Mouse (Mus musculus): ENCODE data around the gene Pdcd5.

Pdcd5 gene

DNA sequence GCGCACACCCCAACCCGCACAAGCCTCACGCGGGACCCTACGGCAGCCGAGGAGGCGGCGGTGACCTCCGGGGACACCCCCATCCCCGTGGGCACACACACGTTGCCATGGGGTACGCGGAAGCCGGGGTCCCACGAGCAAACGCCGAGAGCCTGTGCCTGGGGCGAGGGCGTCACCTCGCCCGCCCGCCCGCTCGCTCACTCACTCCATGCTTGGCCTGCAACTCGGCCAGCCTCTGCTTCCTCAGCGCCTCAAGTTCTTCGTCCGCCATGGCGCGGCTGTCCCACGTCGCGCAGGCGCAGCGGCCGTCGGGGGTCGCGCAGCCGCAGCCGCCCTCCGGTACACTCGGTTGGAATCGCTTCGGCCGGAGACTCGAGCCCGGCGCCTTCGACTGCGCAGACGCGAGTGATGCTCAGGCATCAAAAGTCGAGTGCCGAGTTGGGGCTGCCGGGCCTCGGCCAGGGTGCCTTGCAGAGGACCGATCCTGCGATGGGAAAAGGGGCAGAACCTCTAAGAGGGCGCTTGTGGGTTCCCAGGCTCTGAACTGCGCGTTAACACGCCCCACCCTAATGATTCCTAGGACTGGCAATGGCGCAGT, at the start of gene Pdcd5:
Pdcd5 (minus strand) TSS at position 421 of the 598 bp plus-strand sequence.
- peak; percentile 87 for ATAC-seq (ENCODE audit: low TSS enrichment)

DNA sequence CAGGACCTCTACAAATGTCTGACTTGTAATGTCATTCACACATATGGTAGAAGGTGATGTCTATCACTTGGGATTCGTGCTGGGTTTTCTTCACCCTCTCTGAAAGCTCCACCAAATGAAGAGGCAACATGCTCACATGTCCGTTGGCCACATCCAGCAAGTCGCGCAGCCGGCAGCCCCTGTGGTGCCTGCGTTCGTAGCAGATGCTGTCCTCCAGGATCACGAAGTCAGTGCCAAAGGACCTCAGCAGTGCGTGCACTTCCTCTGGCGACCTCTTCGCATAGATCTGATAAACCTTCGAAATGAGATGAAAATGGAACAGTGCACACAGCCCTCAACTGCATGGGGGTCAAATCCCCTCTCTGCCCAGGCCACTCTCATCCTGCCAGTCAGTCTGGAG, 45.3 kb upstream of the Pdcd5 start:
- no peak for ATAC-seq (ENCODE audit: low TSS enrichment)

DNA sequence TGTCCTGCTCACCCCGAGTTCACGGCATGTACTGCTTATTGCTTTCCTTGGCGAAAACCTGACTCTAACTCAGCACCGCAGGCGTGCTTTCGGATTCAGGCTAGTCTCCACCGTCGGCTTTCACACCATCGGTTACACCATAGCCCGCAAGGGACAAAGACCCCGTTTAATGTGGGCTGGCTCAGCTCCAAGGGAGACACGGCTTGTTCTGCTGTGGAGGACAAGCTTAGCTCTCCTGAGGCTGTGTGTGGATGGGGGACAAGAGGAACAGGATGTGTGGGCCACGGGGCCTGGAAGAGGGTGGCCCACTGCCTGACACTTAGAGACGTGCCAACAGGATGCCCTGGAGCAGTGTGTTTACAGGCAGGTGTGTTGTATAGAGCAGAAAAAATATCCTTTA, 44.8 kb upstream of the Pdcd5 start:
- ATAC-seq (ENCODE audit: low TSS enrichment) = no peak

DNA sequence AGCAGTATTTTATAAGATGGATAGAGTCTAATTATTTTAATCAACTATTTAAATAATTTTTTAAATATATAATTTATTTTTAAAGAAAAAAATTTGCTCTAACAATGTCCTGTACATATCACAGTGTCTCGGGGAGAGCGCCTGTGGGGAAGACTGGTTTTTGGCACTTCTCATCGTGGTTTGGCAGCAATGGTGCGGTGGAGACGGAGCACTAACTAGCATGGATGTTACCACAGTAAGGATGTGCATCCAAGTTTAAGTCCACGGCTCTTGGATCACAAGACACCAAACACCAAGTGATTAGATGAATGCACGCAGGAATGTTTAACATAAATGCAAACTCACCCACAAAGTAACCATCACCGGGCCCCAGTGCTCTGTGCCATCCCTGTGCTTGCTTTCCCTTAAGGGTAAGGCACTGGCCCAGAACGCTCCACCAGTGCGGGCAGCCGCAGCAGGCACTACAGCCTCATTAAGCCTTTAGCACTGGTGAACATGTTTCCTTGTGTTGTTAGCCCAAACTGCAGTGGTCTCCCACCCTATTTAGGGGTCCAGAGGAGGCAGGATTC, 41.5 kb upstream of the Pdcd5 start:
- no peak for ATAC-seq (ENCODE audit: low TSS enrichment)

DNA sequence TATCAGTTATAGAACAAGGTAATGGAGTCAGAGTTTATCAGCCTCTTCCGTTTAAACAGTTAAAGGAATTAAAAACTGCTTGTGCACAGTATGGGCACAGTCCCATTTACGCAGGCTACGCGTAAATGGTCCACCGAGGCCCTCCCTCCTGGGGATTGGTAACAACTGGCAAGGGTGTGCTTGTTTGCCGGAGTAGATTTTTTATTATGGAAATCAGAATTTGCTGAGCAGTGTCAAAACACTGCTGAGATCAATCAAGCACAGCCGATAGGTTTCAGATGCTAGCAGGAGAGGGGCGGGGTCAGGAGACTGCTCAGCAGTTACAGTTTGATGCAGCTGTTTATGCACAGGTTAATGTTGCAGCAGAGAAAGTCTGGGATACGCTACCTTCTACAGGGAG, 41.0 kb upstream of the Pdcd5 start:
- ATAC-seq (ENCODE audit: low TSS enrichment) = no peak

DNA sequence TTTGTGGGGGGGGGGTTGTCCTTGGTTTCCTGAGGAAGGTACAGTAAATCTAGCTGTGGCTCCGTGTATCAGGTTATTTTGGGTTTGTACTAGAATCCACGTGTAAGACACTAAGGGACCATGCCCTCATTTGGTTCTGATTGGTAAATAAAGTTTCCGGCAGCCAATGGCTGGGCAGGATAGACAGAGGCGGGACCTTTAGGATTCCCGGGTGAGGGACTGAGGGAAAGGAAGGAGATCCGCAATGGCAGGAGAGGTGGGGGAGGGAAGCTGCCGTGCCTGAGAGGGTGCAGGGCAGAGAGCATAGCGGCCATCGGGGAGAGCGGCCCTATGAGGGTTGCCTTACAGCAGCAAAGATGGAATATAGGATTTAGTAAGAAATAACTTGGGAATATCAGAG, 39.9 kb upstream of the Pdcd5 start:
- 0 out of 2 replicates have a peak, but pooled peaks have one; percentile 42 for ATAC-seq (ENCODE audit: low TSS enrichment)

DNA sequence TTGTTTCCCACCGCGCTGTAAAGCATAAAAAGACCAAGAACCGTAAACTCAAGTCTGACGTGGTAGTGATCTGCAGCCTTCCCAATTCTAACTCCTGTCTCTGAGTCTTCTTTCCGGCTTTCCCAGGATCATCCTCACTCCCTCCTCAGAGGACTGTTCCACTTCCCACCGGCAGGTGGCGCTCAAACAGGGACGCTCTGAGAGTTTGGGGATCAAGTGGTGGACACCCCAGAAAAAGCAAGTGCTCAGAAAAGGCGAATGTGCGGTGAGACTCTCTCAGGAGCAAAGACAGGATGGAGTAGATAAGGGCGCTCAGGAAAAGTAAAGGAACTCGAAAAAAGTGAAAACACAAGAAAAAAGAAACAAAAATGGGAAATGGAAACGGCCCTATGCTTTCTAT, 39.4 kb upstream of the Pdcd5 start:
- ATAC-seq (ENCODE audit: low TSS enrichment) = peak; percentile 84

DNA sequence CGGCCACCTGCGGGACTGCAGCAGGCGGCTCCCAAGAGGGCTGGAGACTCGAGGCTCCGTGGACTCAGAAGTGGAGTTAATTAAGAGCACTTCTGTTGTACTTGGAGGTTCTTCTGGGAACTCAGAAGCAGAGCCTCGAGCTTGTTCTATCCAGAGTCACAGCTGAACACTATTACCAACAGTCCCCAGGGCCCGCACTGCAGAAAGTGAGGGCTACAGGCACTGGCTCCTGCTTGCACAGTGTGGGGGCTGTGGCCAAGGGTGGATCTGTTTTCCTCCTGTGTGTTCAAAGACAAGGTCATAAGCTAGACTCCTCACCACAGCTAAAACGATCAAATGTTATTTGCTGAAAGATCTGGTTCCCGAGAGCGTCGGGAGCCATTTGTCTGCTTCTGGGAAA, 38.9 kb upstream of the Pdcd5 start:
- no peak for ATAC-seq (ENCODE audit: low TSS enrichment)

DNA sequence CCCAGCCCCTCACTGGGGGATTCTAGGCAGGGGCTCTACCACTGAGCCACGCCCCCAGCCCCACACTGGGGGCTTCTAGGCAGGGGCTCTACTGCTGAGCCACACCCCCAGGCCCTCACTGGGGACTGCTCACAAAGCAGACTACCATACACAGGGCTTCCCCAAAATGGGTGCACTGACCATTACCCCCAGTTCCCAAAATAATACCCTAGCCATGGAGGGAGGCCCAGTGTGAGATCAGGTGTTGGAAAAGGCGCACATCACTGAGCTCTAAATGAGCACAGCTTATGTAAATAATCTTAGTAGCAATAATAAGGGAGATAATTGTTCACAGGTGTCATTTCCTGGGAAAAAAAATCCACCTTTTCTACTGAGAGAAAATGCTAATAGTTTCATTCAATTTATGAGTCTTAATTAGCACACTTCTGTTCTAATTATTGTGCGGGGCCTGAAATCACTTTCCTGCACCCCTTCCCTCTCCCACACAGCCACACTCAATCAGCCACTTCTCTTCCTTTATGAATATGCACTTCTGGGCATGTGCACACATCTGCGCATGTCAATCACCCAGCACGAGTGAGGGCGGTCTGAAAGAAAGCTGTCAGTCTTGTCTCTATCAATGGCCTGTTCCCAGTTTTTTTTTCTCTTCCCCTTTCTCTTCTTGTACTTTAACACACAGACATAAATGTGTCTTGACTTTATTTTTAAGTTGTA, 36.2 kb upstream of the Pdcd5 start:
- no peak for ATAC-seq (ENCODE audit: low TSS enrichment)

DNA sequence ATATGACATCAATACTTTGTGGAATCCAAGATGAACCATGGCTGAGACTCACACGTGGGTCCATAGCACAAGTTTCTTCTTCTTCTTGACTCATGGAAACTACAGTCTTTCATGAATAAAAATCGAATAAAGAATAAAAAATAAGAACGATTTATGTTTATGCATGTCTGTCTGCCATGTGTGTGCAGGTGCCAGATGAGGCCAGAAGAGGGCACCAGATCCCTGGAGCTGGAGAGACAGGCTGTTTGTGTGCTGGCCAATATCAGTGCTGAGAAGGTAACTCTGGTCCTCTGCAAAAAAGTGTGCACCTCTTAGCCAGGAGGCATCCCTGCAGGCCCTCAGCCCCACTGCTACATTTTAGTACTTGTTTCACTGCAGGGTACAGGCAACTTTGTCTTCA, 34.2 kb upstream of the Pdcd5 start:
- no peak for ATAC-seq (ENCODE audit: low TSS enrichment)

DNA sequence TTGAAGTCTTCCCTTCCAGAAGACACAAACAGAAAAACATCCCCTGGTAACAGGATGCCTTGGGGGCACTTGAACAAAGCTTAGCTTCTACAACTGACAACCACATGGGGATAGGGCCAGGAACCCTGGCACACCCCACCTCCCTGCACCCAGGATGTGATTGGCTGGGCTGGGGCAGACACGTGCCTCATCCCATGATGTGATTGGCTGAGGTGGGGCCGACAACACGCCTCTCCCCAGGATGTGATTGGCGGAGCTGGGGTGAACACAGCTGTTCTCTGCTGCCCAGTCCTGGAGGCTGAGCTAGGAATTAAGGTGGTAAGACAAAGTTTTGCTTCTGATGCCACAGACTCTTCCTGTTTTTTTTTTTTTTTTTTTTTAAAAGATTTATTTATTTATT, 31.7 kb upstream of the Pdcd5 start:
- no peak for ATAC-seq (ENCODE audit: low TSS enrichment)

DNA sequence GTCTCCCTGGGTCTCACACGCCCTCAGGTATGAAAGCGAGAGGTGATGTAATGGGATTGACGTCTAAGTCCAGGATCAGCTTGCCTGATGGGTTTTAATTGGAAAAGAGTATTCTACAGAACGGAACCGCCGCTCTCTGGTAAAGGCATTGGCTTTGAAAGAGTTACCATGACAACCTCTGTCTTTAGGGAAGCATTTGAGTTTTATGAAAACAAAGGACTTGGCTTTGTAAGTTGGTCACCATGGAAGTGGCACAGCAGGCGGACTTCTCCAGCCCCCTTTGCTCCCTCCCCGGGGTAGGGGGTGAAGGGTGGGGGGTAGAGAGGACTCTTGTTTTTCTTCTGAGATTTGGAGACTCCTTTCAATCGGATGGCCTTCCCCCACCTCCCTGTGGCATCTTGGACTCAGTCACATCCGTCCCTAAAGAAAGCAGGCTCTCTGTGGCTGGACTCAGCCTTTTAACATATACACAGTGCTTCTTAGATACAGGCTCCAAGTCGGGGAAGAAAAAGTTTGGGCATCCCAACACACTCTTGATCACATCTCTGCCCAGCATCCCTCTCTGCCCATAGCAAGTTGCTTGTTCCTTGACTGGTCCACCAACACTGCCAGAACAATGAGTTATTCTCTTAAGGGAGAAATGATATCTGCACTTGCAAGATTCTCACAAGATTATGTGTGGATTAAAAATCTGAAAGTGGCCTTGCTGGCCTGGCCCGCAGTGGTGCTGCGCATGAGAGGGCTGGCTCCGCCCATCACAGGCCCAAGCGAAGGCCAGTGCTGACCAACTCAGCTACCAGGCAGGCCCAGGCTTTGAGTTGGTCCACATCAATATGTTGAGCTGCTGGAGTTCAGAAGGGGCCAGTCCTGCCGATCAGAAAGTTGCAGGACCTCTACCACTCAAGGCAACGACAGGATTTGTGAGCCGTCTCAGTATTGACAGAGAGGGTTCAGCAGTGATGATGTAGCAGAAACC, 21.0 kb upstream of the Pdcd5 start:
- peak; percentile 13; the same call in 1 of the 2 replicates for ATAC-seq (ENCODE audit: low TSS enrichment)

DNA sequence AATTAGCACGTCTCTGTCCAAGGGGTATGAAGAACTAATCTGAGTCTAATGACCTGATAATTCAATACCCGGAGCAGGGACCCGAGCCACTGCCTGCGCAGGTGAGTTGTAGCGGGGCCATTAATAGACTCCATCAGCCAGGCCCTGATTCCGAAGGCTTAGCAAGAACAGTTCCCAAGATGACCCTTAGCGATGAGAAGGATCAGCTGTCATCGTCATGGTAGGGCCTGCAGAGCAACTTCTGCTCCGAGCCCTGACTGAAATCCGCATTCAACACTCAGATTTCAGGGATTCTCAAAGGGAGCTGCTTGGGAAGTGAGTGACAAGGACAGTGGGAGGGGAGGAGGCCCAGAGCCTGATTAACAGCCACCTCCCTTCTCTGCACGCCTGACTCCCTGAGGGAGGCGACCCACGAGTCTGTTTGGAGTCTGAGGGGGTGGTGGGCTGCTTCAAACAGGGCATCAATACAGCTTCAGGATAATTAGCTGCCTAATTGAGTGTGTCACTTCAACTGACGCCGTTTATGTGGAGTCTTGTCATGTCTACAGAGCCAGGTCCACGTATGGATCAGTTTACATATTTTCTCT, 16.6 kb upstream of the Pdcd5 start:
- no peak for ATAC-seq (ENCODE audit: low TSS enrichment)

DNA sequence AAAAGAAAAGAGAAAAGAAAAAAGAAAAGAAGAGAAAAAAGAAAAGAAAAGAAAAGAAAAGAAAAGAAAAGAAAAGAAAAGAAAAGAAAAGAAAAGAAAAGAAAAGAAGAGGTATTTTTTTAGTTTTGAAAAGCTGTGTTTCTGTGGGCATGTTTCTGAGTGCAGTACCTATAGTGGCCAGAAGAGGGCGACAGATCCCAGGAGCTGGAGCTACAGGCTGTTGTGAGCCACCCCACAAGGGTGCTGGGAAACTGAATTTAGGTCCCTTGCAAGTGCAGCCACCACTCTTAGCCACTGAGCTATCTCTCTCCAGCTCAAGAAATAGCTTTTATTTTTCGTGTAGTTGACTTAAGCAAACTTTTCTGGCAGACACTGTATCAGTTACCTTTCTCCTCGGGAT, 11.9 kb upstream of the Pdcd5 start:
- no peak for ATAC-seq (ENCODE audit: low TSS enrichment)

DNA sequence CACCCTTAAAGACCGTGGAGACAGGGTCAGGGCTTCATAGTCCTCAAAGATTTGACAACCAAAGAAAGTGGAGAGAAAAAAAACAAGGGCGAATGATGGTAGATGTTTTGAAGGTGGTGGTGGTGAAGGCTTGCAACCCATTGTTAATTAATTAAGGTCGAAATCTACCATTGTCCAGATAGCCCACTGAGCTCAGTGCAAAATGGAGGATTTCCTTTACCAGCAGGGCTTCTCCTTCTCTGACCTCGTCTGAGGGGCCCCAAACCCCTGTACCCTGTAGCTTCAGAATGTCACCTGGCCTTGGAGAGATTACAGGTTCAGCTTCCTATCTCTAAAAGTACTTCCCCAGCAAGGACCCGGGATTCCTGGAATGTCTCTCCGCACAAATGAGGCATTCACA, 10.5 kb upstream of the Pdcd5 start:
- ATAC-seq (ENCODE audit: low TSS enrichment) = no peak

DNA sequence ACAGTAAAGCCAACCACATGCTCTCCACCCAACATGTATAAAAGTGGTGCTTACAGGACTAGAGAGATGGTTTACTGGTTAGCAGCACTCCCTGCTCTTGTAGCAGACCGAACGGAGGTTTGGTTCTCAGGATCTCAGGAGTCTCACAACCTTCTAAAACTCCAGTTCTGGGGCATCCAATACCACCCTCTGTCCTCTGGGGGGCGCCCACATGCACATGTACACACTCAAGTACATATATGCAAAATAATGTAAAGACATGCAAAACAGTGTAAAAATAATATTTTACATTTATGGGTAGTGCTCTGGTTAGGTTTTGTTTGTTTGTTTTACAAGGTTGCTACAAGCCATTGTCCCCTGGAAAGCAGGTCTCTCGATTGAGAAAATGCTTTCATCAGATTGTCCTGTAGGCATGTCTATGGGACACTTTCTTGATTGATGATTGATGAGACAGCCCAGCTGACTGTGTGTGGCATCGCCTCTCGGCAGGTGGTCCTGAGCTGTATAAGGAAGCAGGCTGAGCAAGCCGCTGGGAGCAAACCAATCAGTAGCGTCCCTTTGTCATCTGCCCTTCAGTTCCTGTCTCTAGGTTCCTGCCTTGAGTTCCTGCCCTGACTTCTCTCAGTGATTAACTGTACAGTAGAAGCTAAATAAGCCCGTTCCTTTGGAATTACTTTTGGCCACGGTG, 4.4 kb upstream of the Pdcd5 start:
- no peak for ATAC-seq (ENCODE audit: low TSS enrichment)

DNA sequence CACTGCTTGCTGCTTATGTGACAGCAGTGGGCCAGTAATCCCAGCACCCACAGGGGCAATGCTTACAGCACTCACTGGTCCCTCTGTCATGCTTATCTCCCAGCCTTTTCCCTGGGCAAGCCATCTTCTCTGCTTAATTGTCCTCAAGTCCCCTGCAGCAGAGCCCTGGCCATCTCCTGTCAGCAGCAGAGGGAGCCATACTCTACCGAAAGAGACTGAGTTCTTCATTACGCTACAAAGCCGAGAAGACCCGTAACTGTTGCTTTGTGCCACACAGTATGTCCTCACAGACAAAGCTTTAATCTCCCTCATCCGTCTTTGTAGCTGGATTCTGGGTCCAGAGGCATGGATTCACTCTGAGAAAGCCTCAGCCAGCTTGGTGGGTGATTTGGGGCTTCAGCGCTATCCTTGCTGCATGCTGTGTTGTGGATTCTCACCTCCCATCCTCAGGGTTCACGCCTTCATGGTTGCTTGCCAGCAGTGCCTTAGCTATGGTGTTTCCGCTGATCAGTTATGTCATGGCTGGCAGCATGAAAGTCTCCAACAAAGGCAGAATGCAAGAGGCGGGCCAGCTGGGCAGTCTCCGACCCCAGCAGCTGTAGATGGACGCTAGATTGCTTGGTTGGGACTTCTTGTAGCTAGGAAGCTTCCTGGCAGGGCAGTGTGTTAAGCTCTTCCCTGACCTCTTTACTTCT, 3.5 kb upstream of the Pdcd5 start:
- 0 out of 2 replicates have a peak, but pooled peaks have one; percentile 42 for ATAC-seq (ENCODE audit: low TSS enrichment)

DNA sequence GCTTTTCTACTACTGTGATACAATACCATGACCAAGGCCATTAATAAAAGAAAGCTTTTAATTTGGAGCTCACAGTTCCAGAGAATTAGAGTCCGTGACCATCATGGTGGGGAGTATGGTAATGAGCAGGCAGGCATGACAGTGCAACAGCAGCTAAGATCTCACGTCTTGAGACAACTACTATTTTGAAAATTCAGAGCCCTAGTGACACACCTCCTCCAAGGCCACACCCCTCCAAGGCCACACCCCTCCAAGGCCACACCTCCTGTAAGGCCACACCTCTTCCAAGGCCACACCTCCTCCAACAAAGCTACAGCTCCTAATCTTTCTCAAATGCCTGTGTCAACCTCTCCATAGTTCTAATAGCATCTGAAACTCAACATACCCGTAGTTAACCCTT, 1.8 kb upstream of the Pdcd5 start:
- no peak for ATAC-seq (ENCODE audit: low TSS enrichment)

DNA sequence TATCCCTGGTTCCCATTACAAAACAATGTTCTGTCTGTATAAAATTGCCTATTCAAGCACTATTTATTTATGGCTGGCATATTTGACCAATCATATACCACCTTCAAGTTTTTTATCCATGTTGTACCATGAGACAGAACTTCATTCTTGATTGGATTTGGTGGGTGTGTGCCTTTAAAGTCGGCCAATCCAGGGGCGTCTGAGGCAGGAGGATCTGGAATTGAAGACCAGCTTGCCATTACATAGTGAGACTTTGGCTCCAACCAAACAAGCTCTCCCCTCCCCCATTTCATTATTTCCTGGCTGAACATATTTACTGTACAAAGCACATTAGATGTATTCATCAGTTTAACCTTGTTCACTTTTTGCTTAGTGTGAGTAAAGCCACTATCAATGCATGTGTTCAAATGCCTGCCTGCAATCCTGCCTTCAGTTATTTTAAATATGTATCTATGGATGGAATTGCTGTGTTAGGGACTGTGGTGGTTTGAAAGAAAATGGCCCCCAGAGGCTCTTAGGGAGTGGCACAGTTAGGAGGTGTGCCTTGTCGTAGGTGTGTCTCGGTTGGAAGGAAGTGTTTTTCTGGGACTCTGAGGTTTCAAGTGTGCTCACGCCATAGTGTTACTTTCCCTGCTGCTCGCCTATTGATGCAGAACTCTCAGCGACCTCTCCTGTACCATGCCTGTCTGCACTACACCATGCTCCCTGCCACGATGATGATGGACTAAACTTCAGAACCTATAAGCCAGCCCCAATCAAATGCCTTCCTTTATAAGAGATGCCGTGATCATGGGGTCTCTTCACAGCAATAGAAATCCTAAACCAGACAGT, 1.1 kb upstream of the Pdcd5 start:
- no peak for ATAC-seq (ENCODE audit: low TSS enrichment)
